Mouse (Mus musculus): ENCODE data around the gene Asna1.

DNA sequence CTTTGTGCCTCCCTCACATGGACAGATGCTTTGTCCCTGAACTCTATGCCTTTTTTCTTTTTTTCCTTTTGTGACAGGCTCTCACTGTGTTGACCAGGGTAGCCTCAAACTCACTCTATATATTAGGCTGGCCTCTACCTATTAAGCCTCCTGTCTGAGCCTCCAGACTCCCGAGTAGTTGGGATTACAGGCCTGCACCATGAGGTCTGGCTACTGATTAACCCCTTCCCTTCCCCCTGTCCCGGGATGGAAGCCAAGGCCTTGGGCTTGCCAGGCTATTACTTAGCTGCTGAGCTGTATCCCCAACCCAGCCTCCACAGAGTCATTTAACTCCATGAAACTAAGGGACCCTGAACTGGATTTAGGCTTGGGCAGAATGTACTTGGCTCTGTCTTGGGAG is 40.1 kb upstream of the Asna1 start:
- TF ChIP-seq TAL1 (IDR thresholded peaks at IDR 0.05; ENCODE audit: low read length) (no peak), GATA1 (IDR thresholded peaks at IDR 0.05; ENCODE audit: low read length) (no peak)
